Mouse (Mus musculus): ENCODE results near the gene Phf3. TPM values are rescaled to one million over a fixed set of nuclear protein-coding genes. Genes with fewer than 3 reads are reported as not detected.

Phf3 gene
- polyA plus RNA-seq, 1 experiment: 10.1 TPM

- H3K4me2 ChIP-seq (ENCODE audit: low read depth): no peak overlapping the region
Measured at GRCm38 (mm10) chr1:30779562-30779961, 94.2 kb downstream of the Phf3 start.

GRCm38 (mm10) chr1:30778374-30779005 is 95.2 kb downstream of the Phf3 start:
- Histone ChIP-seq H3K36me3 (ENCODE audit: control insufficient read depth, insufficient read depth) (no peaks in the 10 kb centered on the region), H3K4me3 (no peak overlapping the region), H3K27me3 (ENCODE audit: control insufficient read depth, insufficient read depth, insufficient read length) (no peaks in the 10 kb centered on the region), H3K79me2 (ENCODE audit: control insufficient read depth, insufficient read depth) (no peaks in the 10 kb centered on the region), H3ac (ENCODE audit: control insufficient read depth, insufficient read length) (no peak overlapping the region), H3K4me2 (ENCODE audit: low read depth) (peak overlapping the region; percentile 55)
- TF ChIP-seq TCF12 (IDR thresholded peaks at IDR 0.05; ENCODE audit: insufficient read depth, poor library complexity, severe bottlenecking) (no peak), POLR2AphosphoS2 (IDR thresholded peaks at IDR 0.05; ENCODE audit: insufficient read length, low read depth) (no peak), TCF3 (IDR thresholded peaks at IDR 0.05; ENCODE audit: insufficient read length, low read depth) (no peak), USF1 (IDR thresholded peaks at IDR 0.05; ENCODE audit: low read depth) (no peak), MYOG (IDR thresholded peaks at IDR 0.05; ENCODE audit: control insufficient read depth in 1 of 3, insufficient read depth in 1 of 3, insufficient read length in 2 of 3, low read depth in 2 of 3) (no peak), MAX (IDR thresholded peaks at IDR 0.05; ENCODE audit: low read depth) (no peak), SRF (IDR thresholded peaks at IDR 0.05; ENCODE audit: control insufficient read depth, insufficient read length, low read depth) (no peak), REST (IDR thresholded peaks at IDR 0.05; ENCODE audit: insufficient read depth, insufficient read length) (no peak), POLR2A (IDR thresholded peaks at IDR 0.05; ENCODE audit: insufficient read length, low read depth) (no peak), MYOD1 (IDR thresholded peaks at IDR 0.05; ENCODE audit: control insufficient read depth in 1 of 3, insufficient read length in 2 of 3, low read depth in 2 of 3) (no peak), E2F4 (IDR thresholded peaks at IDR 0.05; ENCODE audit: insufficient read depth) (no peak), CEBPB (IDR thresholded peaks at IDR 0.05; ENCODE audit: insufficient read depth, poor library complexity, severe bottlenecking) (no peak)

More at GRCm38 (mm10) chr1:30779562-30779961, 94.2 kb downstream of the Phf3 start:
- Histone ChIP-seq H3ac (ENCODE audit: control insufficient read depth, insufficient read length) (no peak overlapping the region), H3K4me3 (no peak overlapping the region), H3K79me2 (ENCODE audit: control insufficient read depth, insufficient read depth) (no peaks in the 10 kb centered on the region), H3K27me3 (ENCODE audit: control insufficient read depth, insufficient read depth, insufficient read length) (no peaks in the 10 kb centered on the region), H3K36me3 (ENCODE audit: control insufficient read depth, insufficient read depth) (no peaks in the 10 kb centered on the region)
- no peak for TF ChIP-seq POLR2AphosphoS2 (IDR thresholded peaks at IDR 0.05; ENCODE audit: insufficient read length, low read depth)
- no peak for TF ChIP-seq REST (IDR thresholded peaks at IDR 0.05; ENCODE audit: insufficient read depth, insufficient read length)
- no peak for TF ChIP-seq MYOG (IDR thresholded peaks at IDR 0.05; ENCODE audit: control insufficient read depth in 1 of 3, insufficient read depth in 1 of 3, insufficient read length in 2 of 3, low read depth in 2 of 3)
- TF ChIP-seq E2F4 (IDR thresholded peaks at IDR 0.05; ENCODE audit: insufficient read depth): no peak
- no peak for TF ChIP-seq TCF3 (IDR thresholded peaks at IDR 0.05; ENCODE audit: insufficient read length, low read depth)
- TF ChIP-seq CEBPB (IDR thresholded peaks at IDR 0.05; ENCODE audit: insufficient read depth, poor library complexity, severe bottlenecking): no peak
- TF ChIP-seq SRF (IDR thresholded peaks at IDR 0.05; ENCODE audit: control insufficient read depth, insufficient read length, low read depth): no peak
- no peak for TF ChIP-seq USF1 (IDR thresholded peaks at IDR 0.05; ENCODE audit: low read depth)
- no peak for TF ChIP-seq POLR2A (IDR thresholded peaks at IDR 0.05; ENCODE audit: insufficient read length, low read depth)
- no peak for TF ChIP-seq MAX (IDR thresholded peaks at IDR 0.05; ENCODE audit: low read depth)
- TF ChIP-seq MYOD1 (IDR thresholded peaks at IDR 0.05; ENCODE audit: control insufficient read depth in 1 of 3, insufficient read length in 2 of 3, low read depth in 2 of 3): no peak
- TF ChIP-seq TCF12 (IDR thresholded peaks at IDR 0.05; ENCODE audit: insufficient read depth, poor library complexity, severe bottlenecking): no peak

- H3K4me3 ChIP-seq: no peak overlapping the region
- TF ChIP-seq TCF12 (IDR thresholded peaks at IDR 0.05; ENCODE audit: insufficient read depth, poor library complexity, severe bottlenecking) (no peak), MYOD1 (IDR thresholded peaks at IDR 0.05; ENCODE audit: control insufficient read depth in 1 of 3, insufficient read length in 2 of 3, low read depth in 2 of 3) (no peak), POLR2A (IDR thresholded peaks at IDR 0.05; ENCODE audit: insufficient read length, low read depth) (no peak), POLR2AphosphoS2 (IDR thresholded peaks at IDR 0.05; ENCODE audit: insufficient read length, low read depth) (no peak), MAX (IDR thresholded peaks at IDR 0.05; ENCODE audit: low read depth) (no peak), SRF (IDR thresholded peaks at IDR 0.05; ENCODE audit: control insufficient read depth, insufficient read length, low read depth) (no peak), TCF3 (IDR thresholded peaks at IDR 0.05; ENCODE audit: insufficient read length, low read depth) (no peak), REST (IDR thresholded peaks at IDR 0.05; ENCODE audit: insufficient read depth, insufficient read length) (no peak), E2F4 (IDR thresholded peaks at IDR 0.05; ENCODE audit: insufficient read depth) (no peak)
- H3K27me3 ChIP-seq (ENCODE audit: control insufficient read depth, insufficient read depth, insufficient read length): no peaks in the 10 kb centered on the region
- H3ac ChIP-seq (ENCODE audit: control insufficient read depth, insufficient read length): no peak overlapping the region
- no peak overlapping the region for H3K4me2 ChIP-seq (ENCODE audit: low read depth)
- H3K36me3 ChIP-seq (ENCODE audit: control insufficient read depth, insufficient read depth): no peaks in the 10 kb centered on the region
- no peaks in the 10 kb centered on the region for H3K79me2 ChIP-seq (ENCODE audit: control insufficient read depth, insufficient read depth)
Measured at GRCm38 (mm10) chr1:30776196-30776595, 97.5 kb downstream of the Phf3 start.

- no peaks in the 10 kb centered on the region for H3K27me3 ChIP-seq (ENCODE audit: control insufficient read depth, insufficient read depth, insufficient read length)
- no peak overlapping the region for H3K4me3 ChIP-seq
- no peaks in the 10 kb centered on the region for H3K79me2 ChIP-seq (ENCODE audit: control insufficient read depth, insufficient read depth)
- no peaks in the 10 kb centered on the region for H3K36me3 ChIP-seq (ENCODE audit: control insufficient read depth, insufficient read depth)
- H3K4me2 ChIP-seq (ENCODE audit: low read depth): no peak overlapping the region
- no peak for TF ChIP-seq SRF (IDR thresholded peaks at IDR 0.05; ENCODE audit: control insufficient read depth, insufficient read length, low read depth)
- TF ChIP-seq CEBPB (IDR thresholded peaks at IDR 0.05; ENCODE audit: insufficient read depth, poor library complexity, severe bottlenecking): no peak
- no peak for TF ChIP-seq MYOG (IDR thresholded peaks at IDR 0.05; ENCODE audit: control insufficient read depth in 1 of 3, insufficient read depth in 1 of 3, insufficient read length in 2 of 3, low read depth in 2 of 3)
- TF ChIP-seq USF1 (IDR thresholded peaks at IDR 0.05; ENCODE audit: low read depth): no peak
- no peak for TF ChIP-seq TCF3 (IDR thresholded peaks at IDR 0.05; ENCODE audit: insufficient read length, low read depth)
- no peak for TF ChIP-seq MYOD1 (IDR thresholded peaks at IDR 0.05; ENCODE audit: control insufficient read depth in 1 of 3, insufficient read length in 2 of 3, low read depth in 2 of 3)
- no peak for TF ChIP-seq POLR2AphosphoS2 (IDR thresholded peaks at IDR 0.05; ENCODE audit: insufficient read length, low read depth)
- H3ac ChIP-seq (ENCODE audit: control insufficient read depth, insufficient read length): no peak overlapping the region
Measured at GRCm38 (mm10) chr1:30773662-30774061, 100.1 kb downstream of the Phf3 start.

Measured in myocyte (in vitro differentiated cells).